Mouse (Mus musculus) neural tube, embryonic 13.5 days (tissue): ENCODE measurements at regions not wholly inside any gene's neighbourhood (a gene's known extent, or its start where the extent isn't known, plus 50 kb on each side); places are given as distances from the start of the nearest gene placed in this dataset.
"Not testable (repeated sequence)": the region's sequence is repeated elsewhere in the genome, so short reads cannot be mapped to it uniquely, and the experiment has no call there.

Experiments used
- ATAC-seq: fragments of 200-750 bp; cut with Nextera tagmentation; 2 replicates; pipeline ENCODE4 v1.8.0; 2017; ENCODE audit warnings: low read depth, mild to moderate bottlenecking, moderate TSS enrichment, moderate library complexity
- H3K27ac ChIP-seq: fragments of 300-500 bp; sonication (generic); replicated peaks from 2 replicates; pipeline ENCODE4 v1.5.1; 2015; ENCODE audit warnings: moderate library complexity, mild to moderate bottlenecking, inconsistent platforms
- H3K27me3 ChIP-seq: fragments of 300-500 bp; sonication (generic); 2 replicates; pipeline ENCODE4 v1.6.1; 2015; ENCODE audit warnings: mild to moderate bottlenecking, inconsistent platforms
- H3K36me3 ChIP-seq: fragments of 300-500 bp; sonication (generic); 2 replicates; pipeline ENCODE4 v1.6.1; 2015; ENCODE audit warnings: mild to moderate bottlenecking, inconsistent platforms
- H3K4me1 ChIP-seq: fragments of 300-500 bp; sonication (generic); replicated peaks from 2 replicates; pipeline ENCODE4 v1.6.1; 2015; ENCODE audit warnings: inconsistent platforms
- H3K4me2 ChIP-seq: fragments of 300-500 bp; sonication (generic); 2 replicates; pipeline ENCODE4 v1.6.1; 2015; ENCODE audit warnings: inconsistent platforms, mild to moderate bottlenecking, moderate library complexity
- H3K4me3 ChIP-seq: fragments of 300-500 bp; sonication (generic); 2 replicates; pipeline ENCODE4 v1.5.1; 2015; ENCODE audit warnings: mild to moderate bottlenecking, inconsistent platforms
- H3K9ac ChIP-seq: fragments of 300-500 bp; sonication (generic); 2 replicates; pipeline ENCODE4 v1.6.1; 2015; ENCODE audit warnings: moderate library complexity, mild to moderate bottlenecking, inconsistent platforms
- H3K9me3 ChIP-seq: fragments of 300-500 bp; sonication (generic); 2 replicates; pipeline ENCODE4 v1.6.1; 2016; ENCODE audit warnings: inconsistent platforms
- WGBS: fragments of 180-500 bp; shearing (Covaris S2); methylation state at CpG from one replicate; pipeline ENCODE4 v1.1.7; 2015; 5-methylcytosine and 5-hydroxymethylcytosine counted together

GRCm38 (mm10) chr13:85035903-85036302 lies 153.3 kb upstream of the Ccnh start:
- no peak overlapping the region for H3K27ac ChIP-seq
- H3K4me1 ChIP-seq: no peaks in the 10 kb centered on the region
- no peak overlapping the region for H3K4me2 ChIP-seq
- H3K27me3 ChIP-seq: no peaks in the 10 kb centered on the region
- H3K36me3 ChIP-seq: no peaks in the 10 kb centered on the region
- no peak overlapping the region for H3K4me3 ChIP-seq
- H3K9me3 ChIP-seq: peaks cover 12% of the 10 kb centered on the region
- 75% methylated on average over 2 of the region's 2 CpGs for WGBS
- no peak for ATAC-seq
- no peak overlapping the region for H3K9ac ChIP-seq

GRCm38 (mm10) chr13:85036830-85037229 lies 152.4 kb upstream of the Ccnh start:
- Histone ChIP-seq H3K27me3 (no peaks in the 10 kb centered on the region), H3K9me3 (peaks cover 11% of the 10 kb centered on the region), H3K36me3 (no peaks in the 10 kb centered on the region), H3K4me2 (no peak overlapping the region), H3K9ac (no peak overlapping the region), H3K27ac (no peak overlapping the region), H3K4me1 (no peaks in the 10 kb centered on the region), H3K4me3 (no peak overlapping the region)
- 72% methylated on average over 1 of the region's 1 CpGs for WGBS
- ATAC-seq: no peak

GRCm38 (mm10) chr13:85066585-85067550 lies 122.3 kb upstream of the Ccnh start:
- H3K4me3 ChIP-seq: no peak overlapping the region
- H3K4me2 ChIP-seq: no peak overlapping the region
- H3K9ac ChIP-seq: no peak overlapping the region
- H3K27ac ChIP-seq: peak overlapping the region; percentile 78
- peak; percentile 93 for ATAC-seq
- peaks cover 9% of the 10 kb centered on the region for H3K4me1 ChIP-seq
- WGBS: 29% methylated on average over 6 of the region's 6 CpGs
- H3K36me3 ChIP-seq: no peaks in the 10 kb centered on the region
- H3K9me3 ChIP-seq: no peaks in the 10 kb centered on the region
- no peaks in the 10 kb centered on the region for H3K27me3 ChIP-seq

GRCm38 (mm10) chr13:85067551-85068283 lies 121.5 kb upstream of the Ccnh start:
- peaks cover 9% of the 10 kb centered on the region for H3K4me1 ChIP-seq
- no peaks in the 10 kb centered on the region for H3K27me3 ChIP-seq
- peak overlapping the region; percentile 78 for H3K27ac ChIP-seq
- ATAC-seq: 0 out of 2 replicates have a peak, but pooled peaks have one; percentile 21
- 49% methylated on average over 5 of the region's 5 CpGs for WGBS
- H3K9me3 ChIP-seq: no peaks in the 10 kb centered on the region
- H3K9ac ChIP-seq: no peak overlapping the region
- H3K36me3 ChIP-seq: no peaks in the 10 kb centered on the region
- no peak overlapping the region for H3K4me3 ChIP-seq
- H3K4me2 ChIP-seq: no peak overlapping the region

- WGBS: 35% methylated on average over 3 of the region's 3 CpGs
- Histone ChIP-seq H3K4me2 (no peak overlapping the region), H3K27ac (peak overlapping the region; percentile 64), H3K4me1 (peaks cover 9% of the 10 kb centered on the region), H3K9me3 (no peaks in the 10 kb centered on the region), H3K9ac (no peak overlapping the region), H3K4me3 (no peak overlapping the region), H3K36me3 (no peaks in the 10 kb centered on the region), H3K27me3 (no peaks in the 10 kb centered on the region)
- peak; percentile 55; the same call in 1 of the 2 replicates for ATAC-seq
Measured at GRCm38 (mm10) chr13:85068403-85068802, 120.8 kb upstream of the Ccnh start.

- Histone ChIP-seq H3K4me1 (no peaks in the 10 kb centered on the region), H3K36me3 (no peaks in the 10 kb centered on the region), H3K27me3 (no peaks in the 10 kb centered on the region), H3K9ac (no peak overlapping the region), H3K27ac (no peak overlapping the region), H3K4me3 (no peak overlapping the region), H3K9me3 (no peaks in the 10 kb centered on the region), H3K4me2 (no peak overlapping the region)
- 82% methylated on average over 5 of the region's 5 CpGs for WGBS
- no peak for ATAC-seq
Measured at GRCm38 (mm10) chr13:85083335-85083734, 105.9 kb upstream of the Ccnh start.

- H3K4me3 ChIP-seq: no peak overlapping the region
- no peak for ATAC-seq
Measured at GRCm38 (mm10) chr13:85083742-85084141, 105.5 kb upstream of the Ccnh start.

GRCm38 (mm10) chr13:85096174-85096573 lies 93.0 kb upstream of the Ccnh start:
- H3K27ac ChIP-seq: no peak overlapping the region
- WGBS: 93% methylated on average over 7 of the region's 7 CpGs
- no peaks in the 10 kb centered on the region for H3K36me3 ChIP-seq
- ATAC-seq: no peak
- H3K4me1 ChIP-seq: no peaks in the 10 kb centered on the region
- peaks cover 9% of the 10 kb centered on the region; the same call in 1 of the 2 replicates for H3K9me3 ChIP-seq
- H3K9ac ChIP-seq: no peak overlapping the region
- H3K4me2 ChIP-seq: no peak overlapping the region
- no peak overlapping the region for H3K4me3 ChIP-seq
- H3K27me3 ChIP-seq: no peaks in the 10 kb centered on the region

More at GRCm38 (mm10) chr13:85083742-85084141, 105.5 kb upstream of the Ccnh start:
- Histone ChIP-seq H3K4me2 (no peak overlapping the region), H3K27ac (no peak overlapping the region), H3K27me3 (no peaks in the 10 kb centered on the region), H3K9ac (no peak overlapping the region), H3K9me3 (no peaks in the 10 kb centered on the region), H3K4me1 (no peaks in the 10 kb centered on the region), H3K36me3 (no peaks in the 10 kb centered on the region)

GRCm38 (mm10) chr13:85123309-85123708 lies 65.9 kb upstream of the Ccnh start:
- ATAC-seq: no peak
- 50% methylated on average over 2 of the region's 2 CpGs for WGBS
- H3K36me3 ChIP-seq: no peaks in the 10 kb centered on the region

GRCm38 (mm10) chr13:85126573-85127547 lies 62.3 kb upstream of the Ccnh start:
- 76% methylated on average over 18 of the region's 18 CpGs for WGBS
- not testable (repeated sequence) for H3K4me1 ChIP-seq, H3K9ac ChIP-seq, H3K36me3 ChIP-seq, H3K9me3 ChIP-seq, H3K27me3 ChIP-seq, H3K4me2 ChIP-seq, H3K27ac ChIP-seq, H3K4me3 ChIP-seq
- ATAC-seq: peak; percentile 100

More at GRCm38 (mm10) chr13:85123309-85123708, 65.9 kb upstream of the Ccnh start:
- Histone ChIP-seq H3K4me2 (no peak overlapping the region), H3K27me3 (no peaks in the 10 kb centered on the region), H3K4me3 (no peak overlapping the region), H3K9ac (no peak overlapping the region), H3K27ac (no peak overlapping the region), H3K9me3 (no peaks in the 10 kb centered on the region), H3K4me1 (no peaks in the 10 kb centered on the region; the same call in 1 of the 2 replicates)

- H3K27ac ChIP-seq: no peak overlapping the region
- no peak overlapping the region for H3K4me2 ChIP-seq
- H3K9ac ChIP-seq: no peak overlapping the region
- no peaks in the 10 kb centered on the region for H3K27me3 ChIP-seq
- no peaks in the 10 kb centered on the region; the same call in 1 of the 2 replicates for H3K4me1 ChIP-seq
- H3K36me3 ChIP-seq: no peaks in the 10 kb centered on the region
- H3K9me3 ChIP-seq: no peaks in the 10 kb centered on the region
- no peak overlapping the region for H3K4me3 ChIP-seq
- WGBS: 80% methylated on average over 1 of the region's 1 CpGs
- no peak for ATAC-seq
Measured at GRCm38 (mm10) chr13:85127548-85127925, 61.7 kb upstream of the Ccnh start.
